Mouse (Mus musculus) forebrain, embryonic 11.5 days (tissue): ENCODE data around the gene Armc6. TPM values are rescaled to one million over a fixed set of nuclear protein-coding genes. Genes with fewer than 3 reads are reported as not detected.

Experiments used
- ATAC-seq: fragments of 200-750 bp; cut with Nextera tagmentation; replicated peaks from 2 replicates; pipeline ENCODE4 v1.8.0; 2017; ENCODE audit warnings: moderate TSS enrichment; ENCODE audit not compliant: low FRiP score
- DNase-seq: peaks from one replicate; pipeline ENCODE4 v3.0.0-alpha.2; 2017; ENCODE audit warnings: low spot score
- H3K27ac ChIP-seq: fragments of 300-500 bp; sonication (generic); 2 replicates; pipeline ENCODE4 v1.5.1; 2014; ENCODE audit warnings: low read depth, low read length
- H3K27me3 ChIP-seq: fragments of 300-500 bp; sonication (generic); 2 replicates; pipeline ENCODE4 v1.6.1; 2014; ENCODE audit warnings: mild to moderate bottlenecking, low read length, mixed read lengths; ENCODE audit not compliant: control insufficient read depth, insufficient read depth
- H3K36me3 ChIP-seq: fragments of 300-500 bp; sonication (generic); 2 replicates; pipeline ENCODE4 v1.6.1; 2014; ENCODE audit warnings: mild to moderate bottlenecking, low read length, moderate library complexity, mixed read lengths; ENCODE audit not compliant: control insufficient read depth, insufficient read depth
- H3K4me1 ChIP-seq: fragments of 300-500 bp; sonication (generic); replicated peaks from 2 replicates; pipeline ENCODE4 v1.6.1; 2014; ENCODE audit warnings: low read length, mixed read lengths; ENCODE audit not compliant: control insufficient read depth, insufficient read depth
- H3K4me2 ChIP-seq: fragments of 300-500 bp; sonication (generic); 2 replicates; pipeline ENCODE4 v1.6.1; 2014; ENCODE audit warnings: low read depth, mild to moderate bottlenecking, low read length, moderate library complexity, mixed read lengths; ENCODE audit not compliant: severe bottlenecking
- H3K4me3 ChIP-seq: fragments of 300-500 bp; sonication (generic); 2 replicates; pipeline ENCODE4 v1.5.1; 2014; ENCODE audit warnings: low read depth, low read length
- H3K9ac ChIP-seq: fragments of 300-500 bp; sonication (generic); 2 replicates; pipeline ENCODE4 v1.6.1; 2014; ENCODE audit warnings: low read length
- H3K9me3 ChIP-seq: fragments of 300-500 bp; sonication (generic); 2 replicates; pipeline ENCODE4 v1.6.1; 2016; ENCODE audit warnings: low read length, mixed read lengths; ENCODE audit not compliant: control insufficient read depth
- WGBS: fragments of 180-500 bp; shearing (Covaris S2); extraction: QIAGEN DNeasy Blood & Tissue Kit; methylation state at CpG from one replicate; pipeline ENCODE4 v1.1.7; 2014; 5-methylcytosine and 5-hydroxymethylcytosine counted together
- polyA plus RNA-seq: library from polyadenylated mRNA; unstranded; fragments of >200 nt; fragmentation: Nextera tagmentation; extraction: Ambion mirVana; gene quantifications from 2 replicates; pipeline ENCODE4 v1.2.1, GENCODE M21; 2014

The Armc6 gene
- polyA plus RNA-seq, 1 experiment from 2014 or later: 31.2 TPM

GRCm38 (mm10) chr8:70212112-70213055 is 21.9 kb downstream of the Armc6 start, which contains the start of gene Slc25a42:
TSS of gene Slc25a42 (minus strand) at chr8:70212305.
- H3K9me3 ChIP-seq: no peaks in the 10 kb centered on the region
- H3K27ac ChIP-seq: no peak within 1 kb of the TSS
- peak within 1 kb of the TSS; percentile 57 for H3K9ac ChIP-seq
- under 1% methylated on average over 66 of the region's 66 CpGs for WGBS
- DNase-seq (peak; percentile 96), ATAC-seq (peak; percentile 99)
- H3K36me3 ChIP-seq: no peaks in the 10 kb centered on the region
- peak within 1 kb of the TSS; percentile 43 for H3K4me3 ChIP-seq
- peak within 1 kb of the TSS; percentile 83 for H3K4me2 ChIP-seq
- H3K4me1 ChIP-seq: peaks cover 4% of the 10 kb centered on the region; the same call in 1 of the 2 replicates
- peaks cover 10% of the 10 kb centered on the region for H3K27me3 ChIP-seq

DNA sequence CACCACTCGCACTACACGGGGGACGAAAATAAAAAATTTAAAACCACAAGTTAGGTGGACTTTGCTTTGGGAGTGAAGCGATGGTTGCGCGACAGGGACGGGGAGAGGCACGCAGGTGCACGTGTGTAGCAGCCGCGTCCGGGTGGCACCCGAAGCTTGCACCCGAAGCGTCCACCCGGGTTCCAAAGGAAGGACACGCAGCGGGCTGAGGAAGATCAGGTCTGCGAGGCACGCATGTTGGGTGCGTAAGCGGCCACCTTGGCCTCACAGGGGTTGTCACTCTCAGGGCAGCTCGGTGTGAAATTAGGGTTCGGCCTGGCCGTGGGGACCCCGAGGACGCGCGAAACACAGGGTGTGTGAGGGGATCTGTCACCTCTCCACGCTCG is 22.5 kb downstream of the Armc6 start:
- Histone ChIP-seq H3K4me3 (peak overlapping the region; percentile 43), H3K9ac (peak overlapping the region; percentile 57), H3K9me3 (no peaks in the 10 kb centered on the region), H3K36me3 (no peaks in the 10 kb centered on the region), H3K27ac (no peak overlapping the region), H3K4me2 (peak overlapping the region; percentile 83), H3K4me1 (peaks cover 4% of the 10 kb centered on the region; the same call in 1 of the 2 replicates), H3K27me3 (peaks cover 10% of the 10 kb centered on the region)
- DNase-seq (no peak), ATAC-seq (no peak; the same call in 1 of the 2 replicates)
- WGBS: 4% methylated on average over 31 of the region's 31 CpGs

GRCm38 (mm10) chr8:70211275-70211674 is 23.0 kb downstream of the Armc6 start:
- WGBS: 85% methylated on average over 1 of the region's 1 CpGs
- peaks cover 4% of the 10 kb centered on the region; the same call in 1 of the 2 replicates for H3K4me1 ChIP-seq
- no peak overlapping the region for H3K27ac ChIP-seq
- H3K36me3 ChIP-seq: no peaks in the 10 kb centered on the region
- H3K9ac ChIP-seq: peak overlapping the region; percentile 57; the same call in 1 of the 2 replicates
- no peak for ATAC-seq
- peak overlapping the region; percentile 43 for H3K4me3 ChIP-seq
- H3K9me3 ChIP-seq: no peaks in the 10 kb centered on the region
- DNase-seq: no peak
- peak overlapping the region; percentile 83 for H3K4me2 ChIP-seq
- peaks cover 10% of the 10 kb centered on the region for H3K27me3 ChIP-seq

- no peak for ATAC-seq
- Histone ChIP-seq H3K27ac (no peak overlapping the region), H3K9ac (no peak overlapping the region), H3K9me3 (no peaks in the 10 kb centered on the region), H3K27me3 (peaks cover 10% of the 10 kb centered on the region), H3K4me1 (peaks cover 4% of the 10 kb centered on the region; the same call in 1 of the 2 replicates), H3K4me3 (no peak overlapping the region), H3K36me3 (no peaks in the 10 kb centered on the region), H3K4me2 (no peak overlapping the region)
- 33% methylated on average over 8 of the region's 8 CpGs for WGBS
- no peak for DNase-seq
Observed at GRCm38 (mm10) chr8:70210538-70210937, 23.7 kb downstream of the Armc6 start.

GRCm38 (mm10) chr8:70208130-70208529 is 26.1 kb downstream of the Armc6 start:
- Histone ChIP-seq H3K4me3 (no peak overlapping the region), H3K4me1 (peaks cover 4% of the 10 kb centered on the region; the same call in 1 of the 2 replicates), H3K27ac (no peak overlapping the region), H3K27me3 (peaks cover 10% of the 10 kb centered on the region), H3K9me3 (no peaks in the 10 kb centered on the region), H3K4me2 (no peak overlapping the region), H3K36me3 (no peaks in the 10 kb centered on the region), H3K9ac (no peak overlapping the region)
- DNase-seq: no peak
- 40% methylated on average over 1 of the region's 1 CpGs for WGBS
- no peak for ATAC-seq

DNA sequence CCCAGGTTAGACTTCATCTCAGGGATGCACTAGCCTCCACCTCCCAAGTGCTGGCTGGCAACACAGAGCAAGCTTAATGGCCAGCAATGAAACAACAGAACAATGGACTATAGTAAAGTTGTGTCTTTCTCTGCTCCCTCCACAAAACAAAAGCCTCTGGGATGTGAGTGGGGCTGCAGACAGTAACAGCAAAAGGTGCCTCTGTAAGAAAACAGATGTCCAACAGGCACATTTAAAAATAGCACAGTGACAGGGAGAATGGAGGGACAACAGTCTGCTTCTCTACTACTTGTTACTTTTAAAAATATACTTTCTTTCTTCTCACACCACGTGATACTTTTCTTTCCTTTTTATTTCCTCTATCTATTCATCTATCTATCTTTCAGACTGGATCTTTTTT is 29.5 kb downstream of the Armc6 start:
- H3K4me3 ChIP-seq: no peak overlapping the region
- 61% methylated on average over 1 of the region's 1 CpGs for WGBS
- H3K9me3 ChIP-seq: no peaks in the 10 kb centered on the region
- no peak for DNase-seq
- H3K27ac ChIP-seq: no peak overlapping the region
- no peaks in the 10 kb centered on the region for H3K27me3 ChIP-seq
- no peak overlapping the region for H3K9ac ChIP-seq
- no peaks in the 10 kb centered on the region for H3K36me3 ChIP-seq
- no peaks in the 10 kb centered on the region for H3K4me1 ChIP-seq
- no peak overlapping the region for H3K4me2 ChIP-seq
- no peak for ATAC-seq

- Histone ChIP-seq H3K9ac (no peak overlapping the region), H3K4me2 (no peak overlapping the region), H3K4me3 (no peak overlapping the region), H3K36me3 (no peaks in the 10 kb centered on the region), H3K27me3 (no peaks in the 10 kb centered on the region), H3K4me1 (no peaks in the 10 kb centered on the region), H3K9me3 (no peaks in the 10 kb centered on the region), H3K27ac (no peak overlapping the region)
- ATAC-seq (no peak), DNase-seq (no peak)
- 74% methylated on average over 4 of the region's 4 CpGs for WGBS
Observed at GRCm38 (mm10) chr8:70203072-70203471, 31.2 kb downstream of the Armc6 start.

DNA sequence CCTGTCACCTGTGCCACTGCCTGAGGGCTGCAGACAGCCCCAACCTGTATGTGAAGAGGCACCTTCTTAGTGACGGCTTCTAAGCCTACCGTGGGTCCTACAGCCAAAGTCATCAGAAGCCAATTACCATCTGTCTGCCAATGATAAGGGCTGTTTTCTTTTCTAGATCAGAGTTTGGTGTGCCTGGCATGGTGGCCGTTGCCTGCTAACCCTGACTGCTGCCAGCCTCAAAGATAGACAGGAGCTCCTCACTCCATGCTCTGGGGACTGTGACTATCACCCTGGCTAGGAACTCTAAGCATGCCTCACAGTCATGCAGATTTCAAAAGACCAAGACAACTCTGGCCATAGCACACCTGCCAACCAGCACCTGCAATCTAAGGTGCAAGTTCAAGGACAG is 32.8 kb downstream of the Armc6 start:
- Histone ChIP-seq H3K4me3 (no peak overlapping the region), H3K4me1 (no peaks in the 10 kb centered on the region), H3K9ac (no peak overlapping the region), H3K27me3 (no peaks in the 10 kb centered on the region), H3K27ac (no peak overlapping the region), H3K9me3 (no peaks in the 10 kb centered on the region), H3K36me3 (no peaks in the 10 kb centered on the region), H3K4me2 (no peak overlapping the region)
- no peak for ATAC-seq
- DNase-seq: no peak
- WGBS: 89% methylated on average over 3 of the region's 3 CpGs
